Mouse (Mus musculus) liver, embryonic 14.5 days (tissue): ENCODE measurements around the gene Hprt. TPM values are rescaled to one million over a fixed set of nuclear protein-coding genes. Genes with fewer than 3 reads are reported as not detected.

Experiments used
- ATAC-seq: fragments of 200-750 bp; cut with Nextera tagmentation; 2 replicates; pipeline ENCODE4 v1.8.0; 2017; ENCODE audit warnings: moderate number of reproducible peaks, mild to moderate bottlenecking, moderate library complexity; ENCODE audit not compliant: insufficient read depth
- DNase-seq, 3 experiments: peaks; one replicate each; pipeline ENCODE4 v3.0.0-alpha.2; 2012 to 2013; ENCODE audit warnings: low read depth in 3 of 3, low spot score in 3 of 3
- H3K27ac ChIP-seq: fragments of 300-500 bp; sonication (generic); 2 replicates; pipeline ENCODE4 v1.5.1; 2014; ENCODE audit warnings: moderate library complexity, mild to moderate bottlenecking, control low read depth, inconsistent platforms
- H3K27me3 ChIP-seq: fragments of 300-500 bp; sonication (generic); 2 replicates; pipeline ENCODE4 v1.6.1; 2014; ENCODE audit warnings: mild to moderate bottlenecking, low read length, moderate library complexity; ENCODE audit not compliant: control insufficient read depth, insufficient read depth
- H3K36me3 ChIP-seq: fragments of 300-500 bp; sonication (generic); replicated peaks from 2 replicates; pipeline ENCODE4 v1.6.1; 2014; ENCODE audit warnings: low read depth; ENCODE audit not compliant: control insufficient read depth, insufficient read depth
- H3K4me1 ChIP-seq, 2 experiments: fragments of 200-500 bp in 1 of 2; fragments of 300-500 bp in 1 of 2; sonication (generic) in 1 of 2; replicated peaks; 2 replicates each; pipeline ENCODE4 v1.6.1; 2012 to 2014; ENCODE audit warnings: antibody characterized with exemption in 1 of 2, inconsistent platforms in 1 of 2, low read length in 1 of 2; ENCODE audit not compliant: control insufficient read depth in 2 of 2, insufficient read depth in 2 of 2
- H3K4me2 ChIP-seq: fragments of 300-500 bp; sonication (generic); 2 replicates; pipeline ENCODE4 v1.6.1; 2014; ENCODE audit warnings: low read depth, mild to moderate bottlenecking, control low read depth, moderate library complexity
- H3K4me3 ChIP-seq, 2 experiments: fragments of 200-500 bp in 1 of 2; fragments of 300-500 bp in 1 of 2; sonication (generic) in 1 of 2; 2 replicates each; pipeline ENCODE4 v1.5.1; 2012 to 2014; ENCODE audit warnings: low read depth in 2 of 2, low read length in 2 of 2, mild to moderate bottlenecking in 2 of 2, control low read depth in 1 of 2, inconsistent platforms in 1 of 2, moderate library complexity in 1 of 2; ENCODE audit not compliant: insufficient read depth in 1 of 2
- H3K9ac ChIP-seq: fragments of 300-500 bp; sonication (generic); replicated peaks from 2 replicates; pipeline ENCODE4 v1.6.1; 2014; ENCODE audit warnings: mild to moderate bottlenecking, control low read depth, moderate library complexity
- H3K9me3 ChIP-seq: fragments of 300-500 bp; sonication (generic); 2 replicates; pipeline ENCODE4 v1.6.1; 2016; ENCODE audit warnings: low read length, mixed read lengths; ENCODE audit not compliant: control insufficient read depth
- CTCF ChIP-seq: IDR thresholded peaks from 2 replicates; pipeline ENCODE4 v1.5.1; 2016; ENCODE audit warnings: antibody characterized with exemption, low read depth, control low read depth
- EP300 ChIP-seq: IDR thresholded peaks from 2 replicates; pipeline ENCODE4 v1.6.1; 2016; ENCODE audit warnings: antibody characterized with exemption, low read depth
- WGBS: fragments of 180-500 bp; shearing (Covaris S2); extraction: QIAGEN DNeasy Blood & Tissue Kit; methylation state at CpG from one replicate; pipeline ENCODE4 v1.1.7; 2014; ENCODE audit not compliant: insufficient replicate concordance; 5-methylcytosine and 5-hydroxymethylcytosine counted together
- polyA plus RNA-seq, 2 experiments: library from polyadenylated mRNA; depleted of rRNA in 1 of 2; stranded (reverse) in 1 of 2; unstranded in 1 of 2; fragments of >200 nt; fragmentation: Nextera tagmentation in 1 of 2; extraction: Ambion mirVana in 1 of 2; gene quantifications; 2 replicates each; pipeline versions ENCODE4 v1.2.1 to v1.2.3; 2012 to 2014

The Hprt gene
- polyA plus RNA-seq, 2 experiments: 68.1 to 220 TPM

GRCm38 (mm10) chrX:53040138-53040537 lies 52.2 kb downstream of the Hprt start:
- no peaks in the 10 kb centered on the region for H3K36me3 ChIP-seq
- WGBS: 78% methylated on average over 6 of the region's 6 CpGs
- no peak overlapping the region for H3K9ac ChIP-seq
- H3K27me3 ChIP-seq: no peaks in the 10 kb centered on the region
- no peak overlapping the region for H3K4me2 ChIP-seq
- no peaks in the 10 kb centered on the region for H3K9me3 ChIP-seq
- TF ChIP-seq CTCF (no peak), EP300 (no peak)
- H3K4me1 ChIP-seq: peaks cover 0 to 5% of the 10 kb centered on the region in 2 experiments; a peak in 2 of 4 replicates
- no peak for DNase-seq
- H3K27ac ChIP-seq: no peak overlapping the region
- H3K4me3 ChIP-seq: no peak overlapping the region
- ATAC-seq: no peak

DNA sequence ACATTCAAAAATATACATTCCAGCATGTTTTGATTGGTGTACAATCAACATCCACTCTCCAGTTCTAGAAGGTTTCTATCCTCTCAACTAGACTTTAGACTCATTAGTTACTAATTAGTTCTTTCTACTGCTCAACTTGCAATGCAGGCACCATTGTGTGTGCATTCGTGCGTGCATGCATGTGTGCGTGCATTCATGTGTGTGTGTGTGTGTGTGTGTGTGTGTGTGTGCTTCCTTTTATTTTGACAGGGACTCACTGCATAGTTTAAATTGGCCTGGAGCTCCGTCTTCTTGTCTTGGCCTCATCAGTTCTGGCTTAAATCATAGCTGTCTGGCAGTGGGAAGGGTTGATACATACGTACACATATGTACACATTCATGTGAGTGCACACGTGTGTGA lies 53.1 kb downstream of the Hprt start:
- peaks cover 0 to 5% of the 10 kb centered on the region in 2 experiments; a peak in 2 of 4 replicates for H3K4me1 ChIP-seq
- no peaks in the 10 kb centered on the region for H3K27me3 ChIP-seq
- ATAC-seq: no peak
- WGBS: 73% methylated on average over 6 of the region's 6 CpGs
- H3K9me3 ChIP-seq: no peaks in the 10 kb centered on the region
- H3K4me3 ChIP-seq: no peak overlapping the region
- H3K27ac ChIP-seq: no peak overlapping the region
- TF ChIP-seq CTCF (no peak), EP300 (no peak)
- no peak for DNase-seq
- H3K36me3 ChIP-seq: no peaks in the 10 kb centered on the region
- H3K9ac ChIP-seq: no peak overlapping the region
- no peak overlapping the region for H3K4me2 ChIP-seq

DNA sequence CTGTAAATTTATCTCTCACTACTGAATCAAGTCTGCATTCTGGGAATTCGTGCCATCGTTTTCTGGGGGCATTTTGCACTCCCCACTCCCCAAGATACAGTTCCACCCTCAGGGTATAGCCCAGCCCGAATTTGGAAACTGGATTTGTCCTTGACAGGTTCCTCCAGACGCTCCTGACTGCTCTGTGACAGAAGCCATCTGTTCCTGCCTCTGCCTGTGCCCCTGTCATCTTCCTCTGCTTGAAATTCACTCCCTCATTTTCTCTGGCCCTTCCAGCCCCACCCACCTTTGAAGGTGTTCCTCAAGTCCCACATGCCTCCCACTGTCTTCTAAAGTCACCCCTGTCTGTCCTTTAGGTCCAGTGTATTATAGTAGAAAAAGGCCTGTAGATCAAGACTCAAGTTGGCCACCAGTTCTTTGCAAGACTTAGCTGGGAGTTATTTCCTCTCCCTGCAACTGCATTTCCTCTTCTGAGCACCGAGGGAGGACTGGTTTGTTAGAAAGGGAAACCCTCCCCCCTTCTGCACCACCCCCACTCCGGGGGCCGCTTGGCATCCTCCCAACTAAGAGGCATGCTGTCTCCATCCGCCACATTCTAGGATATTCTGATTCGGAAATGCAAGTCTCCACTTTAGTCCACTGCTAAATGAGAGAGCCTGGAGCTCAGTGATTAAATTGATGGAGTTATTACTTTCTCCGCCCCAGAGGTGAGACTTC lies 57.4 kb downstream of the Hprt start:
- DNase-seq (no peak), ATAC-seq (no peak)
- Histone ChIP-seq H3K27ac (no peak overlapping the region), H3K27me3 (no peaks in the 10 kb centered on the region), H3K36me3 (no peaks in the 10 kb centered on the region), H3K9ac (no peak overlapping the region), H3K4me1 (peaks cover 0 to 1% of the 10 kb centered on the region in 2 experiments; a peak in 1 of 4 replicates), H3K9me3 (no peaks in the 10 kb centered on the region), H3K4me3 (no peak overlapping the region), H3K4me2 (no peak overlapping the region)
- TF ChIP-seq CTCF (no peak), EP300 (no peak)
- WGBS: 31% methylated on average over 10 of the region's 10 CpGs

GRCm38 (mm10) chrX:53046033-53046432 lies 58.1 kb downstream of the Hprt start:
- Histone ChIP-seq H3K27ac (no peak overlapping the region), H3K9ac (no peak overlapping the region), H3K27me3 (no peaks in the 10 kb centered on the region), H3K9me3 (no peaks in the 10 kb centered on the region), H3K4me1 (peaks cover 0 to 1% of the 10 kb centered on the region in 2 experiments; a peak in 1 of 4 replicates), H3K4me2 (no peak overlapping the region), H3K4me3 (no peak overlapping the region), H3K36me3 (no peaks in the 10 kb centered on the region)
- DNase-seq (no peak), ATAC-seq (no peak)
- WGBS: 57% methylated on average over 4 of the region's 4 CpGs
- no peak for TF ChIP-seq CTCF
- TF ChIP-seq EP300: no peak

GRCm38 (mm10) chrX:53046911-53047310 lies 59.0 kb downstream of the Hprt start:
- no peaks in the 10 kb centered on the region for H3K27me3 ChIP-seq
- peaks cover 0 to 1% of the 10 kb centered on the region in 2 experiments; a peak in 1 of 4 replicates for H3K4me1 ChIP-seq
- no peak overlapping the region for H3K9ac ChIP-seq
- ATAC-seq: no peak
- no peaks in the 10 kb centered on the region for H3K9me3 ChIP-seq
- no peak overlapping the region for H3K27ac ChIP-seq
- 11% methylated on average over 2 of the region's 2 CpGs for WGBS
- H3K4me3 ChIP-seq: no peak overlapping the region
- no peaks in the 10 kb centered on the region for H3K36me3 ChIP-seq
- no peak overlapping the region for H3K4me2 ChIP-seq
- no peak for DNase-seq
- TF ChIP-seq CTCF: no peak
- no peak for TF ChIP-seq EP300
